Mouse (Mus musculus): ENCODE data around the gene Tmem98. TPM values are rescaled to one million over a fixed set of nuclear protein-coding genes. Genes with fewer than 3 reads are reported as not detected.

Tmem98 gene
- total and polyA plus RNA-seq, 3 experiments, result 12.7 to 21.3 (median 18.4) TPM

DNA sequence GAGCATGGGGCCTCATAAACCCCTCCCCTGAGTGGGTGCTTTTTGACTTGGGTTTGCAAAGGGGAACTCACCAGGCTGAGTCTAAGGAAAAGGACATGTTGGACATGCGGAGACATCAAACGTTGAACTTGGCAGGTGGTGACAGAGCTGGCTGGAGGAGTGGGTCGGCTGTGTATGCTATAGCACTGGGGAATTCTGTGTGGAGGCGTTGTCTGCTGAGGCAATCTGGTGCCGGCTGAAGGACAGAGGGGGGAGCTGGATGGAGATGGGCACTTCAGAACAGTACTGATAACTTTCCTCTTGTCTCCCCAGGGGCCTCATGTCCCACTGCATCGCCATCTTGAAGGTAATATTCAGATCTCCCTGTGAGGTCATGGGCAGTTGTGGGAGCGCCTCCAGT lies 5.4 kb downstream of the Tmem98 start:
- no peaks in the 10 kb centered on the region for H3K79me2 ChIP-seq (replicated peaks; ENCODE audit: control insufficient read depth, extremely low read depth, insufficient read depth, poor library complexity, severe bottlenecking)
- H3K9ac ChIP-seq (ENCODE audit: insufficient read depth, low read depth), result no peak overlapping the region
- no peak overlapping the region for H3K4me3 ChIP-seq (replicated peaks in 1 of 3; ENCODE audit: low read depth in 2 of 3, low read length in 2 of 3, poor library complexity in 1 of 3)
- H3K9me3 ChIP-seq (replicated peaks; ENCODE audit: low read length), result no peaks in the 10 kb centered on the region
- no peaks in the 10 kb centered on the region for H3K27me3 ChIP-seq (replicated peaks)
- H3K4me1 ChIP-seq (ENCODE audit: control insufficient read depth in 1 of 2, insufficient read depth in 2 of 2), result peaks cover 7 to 23% of the 10 kb centered on the region in 2 experiments
- no peak for DNase-seq (ENCODE audit: extremely low read depth)
- no peak for TF ChIP-seq CTCF (conservative IDR thresholded peaks at IDR 0.05 in 1 of 2, IDR thresholded peaks at IDR 0.05 in 1 of 2; ENCODE audit: low read depth in 2 of 2, low read length in 2 of 2)
- TF ChIP-seq IRF4 (IDR thresholded peaks at IDR 0.05; ENCODE audit: low read depth, low read length), result no peak
- no peak for TF ChIP-seq USF2 (conservative IDR thresholded peaks at IDR 0.05; ENCODE audit: low read depth, low read length)
- TF ChIP-seq ZNF384 (IDR thresholded peaks at IDR 0.05; ENCODE audit: low read depth, low read length), result no peak
- H3K4me2 ChIP-seq (ENCODE audit: insufficient read depth, low read depth, poor library complexity, severe bottlenecking), result no peak overlapping the region
- dilution Hi-C loops (cut with MboI; ENCODE audit: extremely low pct_ligation_motif_present, extremely low pct_unique_long_range_greater_than_20kb, low sequenced_read_pairs), result no loop called here
- H3K36me3 ChIP-seq (replicated peaks in 1 of 2; ENCODE audit: control insufficient read depth in 1 of 2, insufficient read depth in 1 of 2, low read length in 1 of 2), result peaks cover 0 to 39% of the 10 kb centered on the region in 2 experiments
- H3K27ac ChIP-seq (ENCODE audit: insufficient read depth, low read depth), result no peak overlapping the region
- in situ Hi-C loops (cut with MboI; ENCODE audit: low pct_ligation_motif_present, low pct_unique_long_range_greater_than_20kb, low sequenced_read_pairs), result loop anchor here (25.0 kb wide), 2 partner anchors 353 to 528 kb away; no protein-coding TSS in a partner anchor

DNA sequence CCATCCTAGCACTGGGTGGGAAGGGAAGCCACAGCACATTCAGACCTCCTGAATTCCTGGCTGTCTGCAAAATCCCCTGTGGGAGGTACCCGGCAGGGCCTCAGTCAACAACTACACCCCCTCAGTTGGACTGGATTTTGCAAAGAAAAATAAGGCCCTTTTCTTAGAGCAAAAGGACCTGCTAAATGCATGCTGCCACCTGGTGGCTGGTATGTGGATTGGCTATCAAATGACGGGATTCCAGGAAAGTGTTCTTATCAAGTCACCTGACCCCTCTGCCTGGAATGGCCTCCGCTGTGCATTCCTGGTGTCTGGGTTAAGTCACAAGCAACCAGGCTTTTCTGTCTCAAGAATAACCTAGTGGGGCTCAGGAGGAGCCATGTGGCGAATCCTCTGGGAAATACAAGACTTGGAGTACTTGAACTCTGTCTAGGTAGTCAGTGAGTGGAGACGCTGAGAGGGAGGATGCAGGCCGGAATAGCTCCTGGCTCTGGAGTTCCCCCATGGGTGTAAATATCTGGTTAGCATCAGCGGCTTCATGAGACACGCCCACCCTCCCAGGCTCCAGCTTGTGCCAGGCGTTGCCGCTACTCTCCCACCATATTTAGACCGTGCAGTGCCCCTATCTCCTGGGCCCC lies 8.2 kb downstream of the Tmem98 start:
- DNase-seq (ENCODE audit: extremely low read depth), result peak; percentile 69
- no peaks in the 10 kb centered on the region for H3K9me3 ChIP-seq (replicated peaks; ENCODE audit: low read length)
- no peak overlapping the region for H3K4me3 ChIP-seq (replicated peaks in 1 of 3; ENCODE audit: low read depth in 2 of 3, low read length in 2 of 3, poor library complexity in 1 of 3)
- dilution Hi-C loops (cut with MboI; ENCODE audit: extremely low pct_ligation_motif_present, extremely low pct_unique_long_range_greater_than_20kb, low sequenced_read_pairs), result no loop called here
- H3K36me3 ChIP-seq (replicated peaks in 1 of 2; ENCODE audit: control insufficient read depth in 1 of 2, insufficient read depth in 1 of 2, low read length in 1 of 2), result peaks cover 0 to 36% of the 10 kb centered on the region in 2 experiments
- H3K79me2 ChIP-seq (replicated peaks; ENCODE audit: control insufficient read depth, extremely low read depth, insufficient read depth, poor library complexity, severe bottlenecking), result no peaks in the 10 kb centered on the region
- in situ Hi-C loops (cut with MboI; ENCODE audit: low pct_ligation_motif_present, low pct_unique_long_range_greater_than_20kb, low sequenced_read_pairs), result loop anchor here (25.0 kb wide), 2 partner anchors 356 to 531 kb away; no protein-coding TSS in a partner anchor
- TF ChIP-seq SMC3 (IDR thresholded peaks at IDR 0.05; ENCODE audit: low read depth, low read length) (peak; percentile 95), TCF12 (IDR thresholded peaks at IDR 0.05; ENCODE audit: low read depth, low read length) (no peak), CTCF (conservative IDR thresholded peaks at IDR 0.05 in 1 of 2, IDR thresholded peaks at IDR 0.05 in 1 of 2; ENCODE audit: low read depth in 2 of 2, low read length in 2 of 2) (peak; percentile 94 to 95), BHLHE40 (IDR thresholded peaks at IDR 0.05; ENCODE audit: low read depth, low read length) (peak; percentile 43), ZNF384 (IDR thresholded peaks at IDR 0.05; ENCODE audit: low read depth, low read length) (no peak), ZC3H11A (IDR thresholded peaks at IDR 0.05; ENCODE audit: low read depth, low read length) (peak; percentile 64), RAD21 (IDR thresholded peaks at IDR 0.05; ENCODE audit: low read depth, low read length) (peak; percentile 80), USF1 (IDR thresholded peaks at IDR 0.05; ENCODE audit: low read depth, low read length) (peak; percentile 38)
- no peak overlapping the region for H3K9ac ChIP-seq (ENCODE audit: insufficient read depth, low read depth)
- H3K4me1 ChIP-seq (ENCODE audit: control insufficient read depth in 1 of 2, insufficient read depth in 2 of 2), result 0 out of 4 replicates have a peak, but pooled peaks cover 0 to 6% of the 10 kb centered on the region in 2 experiments
- no peaks in the 10 kb centered on the region for H3K27me3 ChIP-seq (replicated peaks)
- no peak overlapping the region for H3K27ac ChIP-seq (ENCODE audit: insufficient read depth, low read depth)
- no peak overlapping the region for H3K4me2 ChIP-seq (ENCODE audit: insufficient read depth, low read depth, poor library complexity, severe bottlenecking)

DNA sequence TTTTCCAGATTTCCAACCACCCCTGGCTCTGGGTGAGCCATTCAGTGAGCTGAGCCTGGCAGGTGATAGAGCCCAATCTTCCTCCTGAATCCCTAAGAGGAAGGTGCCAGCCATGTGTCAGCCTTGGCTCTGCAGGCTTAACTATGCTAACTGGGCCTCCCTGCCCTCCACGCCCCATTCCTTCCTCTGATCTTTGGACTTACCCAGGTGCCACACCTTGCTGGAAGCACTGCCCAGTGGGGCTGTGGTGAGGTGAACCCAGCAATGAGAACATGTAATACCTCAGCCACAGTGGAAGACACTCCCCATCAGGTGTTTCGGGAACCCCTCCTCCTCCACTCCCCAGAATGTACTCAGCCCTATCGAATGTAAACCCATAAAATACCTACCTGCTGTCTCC lies 10.1 kb downstream of the Tmem98 start:
- H3K4me3 ChIP-seq (replicated peaks in 1 of 3; ENCODE audit: low read depth in 2 of 3, low read length in 2 of 3, poor library complexity in 1 of 3), result no peak overlapping the region
- DNase-seq (ENCODE audit: extremely low read depth), result no peak
- H3K79me2 ChIP-seq (replicated peaks; ENCODE audit: control insufficient read depth, extremely low read depth, insufficient read depth, poor library complexity, severe bottlenecking), result no peaks in the 10 kb centered on the region
- no peak overlapping the region for H3K27ac ChIP-seq (ENCODE audit: insufficient read depth, low read depth)
- H3K4me1 ChIP-seq (ENCODE audit: control insufficient read depth in 1 of 2, insufficient read depth in 2 of 2), result peaks cover 0 to 7% of the 10 kb centered on the region in 2 experiments; a peak in 1 of 4 replicates
- H3K4me2 ChIP-seq (ENCODE audit: insufficient read depth, low read depth, poor library complexity, severe bottlenecking), result no peak overlapping the region
- H3K9ac ChIP-seq (ENCODE audit: insufficient read depth, low read depth), result no peak overlapping the region
- no peaks in the 10 kb centered on the region for H3K27me3 ChIP-seq (replicated peaks)
- in situ Hi-C loops (cut with MboI; ENCODE audit: low pct_ligation_motif_present, low pct_unique_long_range_greater_than_20kb, low sequenced_read_pairs) (loop anchor here (25.0 kb wide), 2 partner anchors 358 to 533 kb away; no protein-coding TSS in a partner anchor), dilution Hi-C loops (cut with MboI; ENCODE audit: extremely low pct_ligation_motif_present, extremely low pct_unique_long_range_greater_than_20kb, low sequenced_read_pairs) (no loop called here)
- H3K9me3 ChIP-seq (replicated peaks; ENCODE audit: low read length), result no peaks in the 10 kb centered on the region
- peaks cover 0 to 28% of the 10 kb centered on the region in 2 experiments for H3K36me3 ChIP-seq (replicated peaks in 1 of 2; ENCODE audit: control insufficient read depth in 1 of 2, insufficient read depth in 1 of 2, low read length in 1 of 2)
- no peak for TF ChIP-seq RAD21 (IDR thresholded peaks at IDR 0.05; ENCODE audit: low read depth, low read length)
- TF ChIP-seq CHD1 (IDR thresholded peaks at IDR 0.05; ENCODE audit: low read depth, low read length), result no peak
- no peak for TF ChIP-seq USF2 (conservative IDR thresholded peaks at IDR 0.05; ENCODE audit: low read depth, low read length)
- TF ChIP-seq CHD2 (IDR thresholded peaks at IDR 0.05; ENCODE audit: low read length), result no peak
- TF ChIP-seq GABPA (IDR thresholded peaks at IDR 0.05; ENCODE audit: insufficient replicate concordance, low read depth, low read length), result no peak
- TF ChIP-seq RCOR1 (conservative IDR thresholded peaks at IDR 0.05; ENCODE audit: low read depth, low read length), result no peak
- no peak for TF ChIP-seq MYC (IDR thresholded peaks at IDR 0.05; ENCODE audit: low read depth, low read length)
- TF ChIP-seq POLR2AphosphoS2 (IDR thresholded peaks at IDR 0.05; ENCODE audit: low read depth, low read length), result no peak
- TF ChIP-seq MEF2A (IDR thresholded peaks at IDR 0.05; ENCODE audit: borderline replicate concordance, low read depth, low read length), result no peak
- TF ChIP-seq SIN3A (IDR thresholded peaks at IDR 0.05; ENCODE audit: low read length), result no peak
- no peak for TF ChIP-seq NRF1 (IDR thresholded peaks at IDR 0.05; ENCODE audit: low read depth, low read length)
- TF ChIP-seq MAZ (IDR thresholded peaks at IDR 0.05; ENCODE audit: low read depth, low read length), result no peak
- no peak for TF ChIP-seq NELFE (IDR thresholded peaks at IDR 0.05; ENCODE audit: low read depth, low read length)
- no peak for TF ChIP-seq ZNF384 (IDR thresholded peaks at IDR 0.05; ENCODE audit: low read depth, low read length)
- no peak for TF ChIP-seq ZMIZ1 (IDR thresholded peaks at IDR 0.05; ENCODE audit: low read depth, low read length)
- no peak for TF ChIP-seq CTCF (conservative IDR thresholded peaks at IDR 0.05 in 1 of 2, IDR thresholded peaks at IDR 0.05 in 1 of 2; ENCODE audit: low read depth in 2 of 2, low read length in 2 of 2)
- TF ChIP-seq MXI1 (IDR thresholded peaks at IDR 0.05; ENCODE audit: low read depth, low read length), result no peak
